Mouse (Mus musculus): Measurements from ENCODE around the gene Dennd5a.

Dennd5a gene

DNA sequence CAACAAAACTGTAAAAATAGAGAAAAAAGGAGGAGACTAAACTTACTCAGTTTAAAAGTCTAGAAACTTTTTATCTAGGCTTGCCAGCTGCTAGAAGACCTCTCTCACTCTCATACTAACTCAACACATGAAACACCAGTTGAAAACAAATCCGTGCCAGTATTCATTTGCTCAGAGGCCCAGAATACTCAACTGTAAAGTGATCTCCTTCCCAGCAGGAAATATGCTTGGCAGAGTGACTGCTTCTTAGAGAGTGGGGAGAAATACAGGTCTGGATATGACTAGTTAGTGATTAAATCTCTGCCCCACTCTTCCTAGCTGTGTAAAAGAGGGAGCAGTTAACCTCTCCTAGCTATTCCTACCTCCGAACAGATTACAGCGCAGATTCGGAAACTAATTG is 2.3 kb upstream of the Dennd5a start:
- no peak for DNase-seq

DNA sequence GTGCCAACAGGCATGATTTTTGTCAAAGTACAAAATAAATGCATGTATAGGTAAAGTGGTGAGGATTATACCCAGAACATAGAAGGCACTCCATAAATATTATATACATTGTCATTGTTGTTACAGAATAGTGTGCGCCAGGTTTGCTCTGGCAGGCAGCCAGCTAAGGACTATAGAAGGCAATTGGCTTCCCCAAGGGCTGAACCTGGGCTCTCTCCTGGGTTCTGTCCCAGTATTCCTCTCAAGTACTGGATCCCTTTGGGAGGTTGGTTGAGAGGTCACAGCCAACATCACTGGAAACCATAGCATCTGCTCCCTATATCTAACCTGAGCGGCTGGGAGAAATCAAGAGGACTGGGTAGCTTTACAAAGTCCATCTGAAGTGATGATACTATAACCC is 1.3 kb upstream of the Dennd5a start:
- peak in 1 of 2 experiments; percentile 13 for DNase-seq

DNA sequence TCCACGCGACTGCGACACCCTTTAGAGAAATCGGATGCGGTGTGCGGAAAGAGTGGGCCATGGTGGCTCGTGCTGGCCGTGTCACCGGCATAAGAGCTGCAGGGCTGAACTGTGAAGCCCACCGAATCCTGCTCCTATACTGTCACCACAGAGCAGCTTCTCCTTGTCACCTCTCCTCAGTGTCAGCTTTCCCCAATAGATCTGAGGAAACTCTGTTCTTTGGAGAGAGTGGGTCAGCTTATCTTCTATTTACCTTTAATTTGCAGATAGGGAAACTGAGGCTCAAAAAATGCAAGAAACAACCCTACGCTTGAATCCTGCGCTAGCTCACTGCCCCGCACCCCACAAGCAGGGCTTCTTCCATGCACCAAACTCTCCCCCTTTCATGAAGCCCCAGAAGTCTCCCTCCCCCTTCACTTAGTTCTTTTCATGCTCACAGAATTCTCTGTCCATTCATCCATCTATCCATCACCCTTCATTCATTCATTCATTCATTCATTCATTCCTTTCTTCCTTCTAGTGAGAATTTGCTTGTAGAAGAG is 414 bp upstream of the Dennd5a start:
- DNase-seq: no peak

- peak; percentile 7 to 64 for DNase-seq
Measured at GRCm38 (mm10) chr7:109958843-109959715, 1.2 kb downstream of the Dennd5a start.

DNA sequence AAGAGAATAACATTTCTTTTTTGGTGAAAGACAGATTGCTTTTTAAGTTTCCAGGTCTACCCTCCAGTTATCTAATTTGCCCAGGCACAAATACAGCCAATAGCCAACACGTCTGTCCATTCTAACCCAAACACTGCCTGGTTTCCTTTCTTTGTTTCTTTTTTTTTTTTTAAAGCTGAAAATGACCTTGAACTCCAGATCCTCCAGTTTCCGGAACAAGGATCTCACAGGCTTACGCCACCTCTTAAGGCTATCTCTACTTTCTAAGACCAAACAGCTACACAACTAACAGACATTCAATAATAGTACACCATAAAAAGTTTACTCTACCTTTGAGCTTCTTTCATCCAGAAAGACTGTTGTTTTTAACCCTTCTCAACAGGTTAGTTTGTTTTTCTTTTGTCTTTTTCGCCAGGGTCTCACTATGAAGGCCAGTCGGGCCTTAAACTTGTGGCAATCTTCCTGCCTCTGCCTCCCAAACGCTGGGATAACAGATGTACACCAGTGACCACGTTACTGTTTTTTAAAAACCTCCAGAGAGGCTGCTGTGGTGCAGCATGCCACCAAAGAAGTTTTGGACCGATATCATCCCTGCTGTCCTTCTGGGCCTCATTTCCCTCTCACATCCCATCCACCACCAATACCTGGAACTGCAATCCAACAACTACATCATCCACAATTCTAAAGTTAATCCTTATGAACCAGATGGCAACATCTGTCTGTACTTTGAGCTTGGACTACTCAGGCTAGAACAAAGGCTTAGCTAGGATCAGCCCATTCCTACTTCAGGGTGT is 2.1 kb downstream of the Dennd5a start:
- no peak for DNase-seq

- DNase-seq: peak; percentile 55 to 57
Measured at GRCm38 (mm10) chr7:109954622-109955401, 5.5 kb downstream of the Dennd5a start.

DNA sequence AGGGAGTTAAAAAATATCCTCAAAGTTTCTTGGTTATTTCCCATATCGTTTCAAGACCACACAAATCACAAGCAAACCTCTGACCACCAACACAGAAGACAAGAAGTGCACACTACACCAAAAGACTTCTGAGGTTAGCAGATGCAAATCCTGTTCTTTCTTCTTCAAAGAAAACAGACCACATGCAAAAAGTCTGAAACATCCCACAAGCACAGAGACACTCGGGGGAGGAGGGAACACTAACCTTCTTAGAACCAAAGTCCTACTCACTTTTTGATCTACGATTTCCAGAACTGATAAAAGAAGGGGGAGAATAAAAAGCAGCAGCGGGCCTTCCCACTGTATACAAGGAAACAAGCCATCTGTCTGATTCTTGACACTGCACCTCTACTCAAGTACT is 9.0 kb downstream of the Dennd5a start:
- DNase-seq: no peak

GRCm38 (mm10) chr7:109944421-109945034 is 15.7 kb downstream of the Dennd5a start:
- DNase-seq: peak; percentile 24 to 49

DNA sequence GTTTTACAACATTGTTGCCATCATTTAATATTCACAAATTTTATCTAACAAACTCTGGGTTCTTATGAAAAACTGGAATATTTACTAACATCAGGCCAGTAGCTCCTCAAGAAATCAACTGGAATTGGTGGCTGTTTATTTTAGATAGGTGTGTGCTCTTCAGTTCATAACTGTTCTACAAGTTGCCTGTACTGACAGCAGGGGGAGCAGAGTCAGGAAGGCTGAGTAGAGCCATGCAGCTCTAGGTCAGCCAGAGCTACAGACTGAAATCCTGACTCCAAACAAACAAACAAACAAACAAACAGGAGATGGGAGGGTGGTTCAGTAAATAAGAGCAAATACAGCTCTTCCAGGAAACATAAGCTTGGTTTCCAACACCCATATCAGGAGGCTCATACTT is 30.6 kb downstream of the Dennd5a start:
- DNase-seq: peak in 1 of 2 experiments; percentile 8

- DNase-seq: no peak
Measured at GRCm38 (mm10) chr7:109928365-109928764, 31.9 kb downstream of the Dennd5a start.

DNA sequence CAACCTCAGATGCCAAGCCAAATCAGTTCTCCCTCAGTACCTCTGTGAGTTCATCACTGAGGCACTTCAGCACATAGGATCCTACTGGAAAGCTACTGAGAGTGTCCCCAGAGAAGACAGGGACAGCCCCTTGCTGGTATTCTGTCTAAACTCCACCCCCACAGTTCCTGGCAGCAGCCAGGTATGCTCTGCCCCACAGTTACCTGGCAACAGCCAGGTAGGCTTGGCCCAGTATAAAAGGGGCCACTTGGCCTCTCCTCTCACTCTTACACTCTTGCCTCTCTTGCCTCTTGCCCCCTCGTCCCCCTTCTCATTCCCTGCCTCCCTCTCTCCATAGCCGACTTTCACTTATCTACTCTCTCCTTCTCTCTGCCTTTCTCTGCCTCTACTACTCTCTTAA is 35.3 kb downstream of the Dennd5a start:
- DNase-seq: no peak

DNA sequence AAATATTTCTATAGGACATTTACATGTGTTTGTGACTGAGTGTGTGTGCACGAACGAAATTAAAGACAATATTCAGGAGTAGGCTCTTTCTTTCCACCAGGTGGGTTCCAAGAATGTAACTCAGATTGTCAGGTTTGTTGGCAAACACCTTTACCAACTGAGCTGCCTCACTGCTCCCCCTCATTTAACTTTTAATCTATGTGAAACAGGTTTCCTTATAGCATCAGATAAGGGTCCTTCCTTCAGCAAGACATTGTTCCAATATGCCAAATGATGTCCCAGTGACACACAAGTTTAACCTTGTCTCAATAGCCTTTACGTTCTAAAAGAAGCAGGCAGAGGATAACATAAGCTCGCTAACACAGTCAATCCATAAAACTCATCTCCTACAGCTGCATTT is 37.4 kb downstream of the Dennd5a start:
- no peak for DNase-seq

- no peak for DNase-seq
Measured at GRCm38 (mm10) chr7:109906165-109906564, 54.1 kb downstream of the Dennd5a start.

GRCm38 (mm10) chr7:109900921-109901320 is 59.3 kb downstream of the Dennd5a start:
- DNase-seq: no peak

- DNase-seq: peak; percentile 44 to 49
Measured at GRCm38 (mm10) chr7:109898911-109899310, 61.4 kb downstream of the Dennd5a start.

- DNase-seq: peak; percentile 66 to 78
Measured at GRCm38 (mm10) chr7:109892530-109892929, 67.7 kb downstream of the Dennd5a start.

DNA sequence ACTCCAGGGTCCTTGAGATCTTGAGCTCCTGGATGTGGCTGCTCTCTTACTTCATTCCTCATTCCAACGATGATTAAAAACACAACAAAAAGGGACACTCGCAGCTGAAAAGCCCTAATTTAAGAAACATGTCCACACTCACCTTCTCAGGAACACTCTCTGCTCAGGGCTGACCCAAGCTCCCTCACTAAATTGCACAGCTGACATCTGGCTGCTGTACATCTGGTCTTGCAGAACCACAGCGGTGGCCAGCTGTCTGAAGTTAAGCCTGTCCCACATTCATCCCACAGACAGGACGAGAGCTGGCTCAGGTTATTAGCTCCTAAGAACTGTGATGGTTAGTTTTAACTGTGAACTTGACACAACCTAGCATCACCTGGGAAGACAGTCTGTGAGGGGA is 68.5 kb downstream of the Dennd5a start:
- DNase-seq: no peak

GRCm38 (mm10) chr7:109890256-109890655 is 70.0 kb downstream of the Dennd5a start:
- DNase-seq: no peak

- DNase-seq: no peak
Measured at GRCm38 (mm10) chr7:109889300-109889699, 71.0 kb downstream of the Dennd5a start.

GRCm38 (mm10) chr7:109886249-109886648 is 74.0 kb downstream of the Dennd5a start:
- no peak for DNase-seq

DNA sequence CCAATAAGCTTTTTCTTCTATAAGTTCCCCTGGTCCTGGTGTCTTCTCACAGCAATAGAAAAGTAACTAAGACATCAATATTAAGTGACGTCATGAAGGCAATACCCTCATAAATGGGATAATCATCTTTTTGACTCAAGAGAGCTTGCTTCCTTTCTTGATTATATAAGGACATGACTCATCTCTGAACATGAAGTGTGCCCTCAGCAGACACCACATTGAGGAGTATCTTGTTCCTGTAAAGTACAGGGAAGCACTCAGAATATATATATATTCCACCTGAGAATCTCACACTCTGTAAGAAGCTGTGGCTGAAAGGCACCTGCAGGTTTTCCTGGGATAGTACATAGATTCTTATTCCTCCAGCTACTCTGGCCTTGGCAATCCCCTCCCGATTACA is 77.7 kb downstream of the Dennd5a start:
- DNase-seq: no peak

- no peak for DNase-seq
Measured at GRCm38 (mm10) chr7:109881561-109882099, 78.6 kb downstream of the Dennd5a start.
